Mouse (Mus musculus): ENCODE results near the gene Nop9. TPM values are rescaled to one million over a fixed set of nuclear protein-coding genes. Genes with fewer than 3 reads are reported as not detected.

Gene Nop9
- polyA plus RNA-seq, 1 experiment from 2014 or later, result 53.0 TPM

GRCm38 (mm10) chr14:55788256-55789050 is 43.0 kb downstream of the Nop9 start, which contains the start of gene Ripk3:
Gene Ripk3, minus strand, starts transcription at chr14:55788865.
- Histone ChIP-seq H3K4me3 (replicated peaks) (peak within 1 kb of the TSS; percentile 46), H3K9ac (replicated peaks) (peak within 1 kb of the TSS; percentile 61), H3K4me2 (peak within 1 kb of the TSS; percentile 76), H3K4me1 (replicated peaks) (peaks cover 17% of the 10 kb centered on the region), H3K27me3 (peaks cover 67% of the 10 kb centered on the region), H3K27ac (no peak within 1 kb of the TSS), H3K9me3 (no peaks in the 10 kb centered on the region), H3K36me3 (0 out of 2 replicates have a peak, but pooled peaks cover 5% of the 10 kb centered on the region)
- no peak for ATAC-seq (ENCODE audit: insufficient number of reproducible peaks, insufficient read depth, low FRiP score, low TSS enrichment, low read depth)
- 6% methylated on average over 40 of the region's 40 CpGs for WGBS

GRCm38 (mm10) chr14:55793461-55793860 is 48.0 kb downstream of the Nop9 start:
- Histone ChIP-seq H3K4me2 (no peak overlapping the region), H3K27ac (no peak overlapping the region), H3K9ac (replicated peaks) (no peak overlapping the region), H3K4me1 (replicated peaks) (0 out of 2 replicates have a peak, but pooled peaks cover 1% of the 10 kb centered on the region), H3K9me3 (no peaks in the 10 kb centered on the region), H3K27me3 (peaks cover 18% of the 10 kb centered on the region), H3K4me3 (replicated peaks) (no peak overlapping the region), H3K36me3 (no peaks in the 10 kb centered on the region)
- 61% methylated on average over 2 of the region's 2 CpGs for WGBS
- ATAC-seq (ENCODE audit: insufficient number of reproducible peaks, insufficient read depth, low FRiP score, low TSS enrichment, low read depth), result no peak

- peaks cover 13% of the 10 kb centered on the region for H3K27me3 ChIP-seq
- H3K9ac ChIP-seq (replicated peaks), result no peak overlapping the region
- no peak overlapping the region for H3K4me3 ChIP-seq (replicated peaks)
- WGBS, result 63% methylated on average over 2 of the region's 2 CpGs
- no peak overlapping the region for H3K27ac ChIP-seq
- no peak for ATAC-seq (ENCODE audit: insufficient number of reproducible peaks, insufficient read depth, low FRiP score, low TSS enrichment, low read depth)
- no peaks in the 10 kb centered on the region for H3K4me1 ChIP-seq (replicated peaks)
- H3K4me2 ChIP-seq, result no peak overlapping the region
- no peaks in the 10 kb centered on the region for H3K36me3 ChIP-seq
- H3K9me3 ChIP-seq, result no peaks in the 10 kb centered on the region
Measured at GRCm38 (mm10) chr14:55793946-55794345, 48.5 kb downstream of the Nop9 start.

- WGBS, result 82% methylated on average over 15 of the region's 15 CpGs
- Histone ChIP-seq H3K4me3 (replicated peaks) (no peak overlapping the region), H3K27me3 (no peaks in the 10 kb centered on the region), H3K36me3 (no peaks in the 10 kb centered on the region), H3K27ac (no peak overlapping the region), H3K4me1 (replicated peaks) (no peaks in the 10 kb centered on the region), H3K9ac (replicated peaks) (no peak overlapping the region), H3K4me2 (no peak overlapping the region), H3K9me3 (no peaks in the 10 kb centered on the region)
- ATAC-seq (ENCODE audit: insufficient number of reproducible peaks, insufficient read depth, low FRiP score, low TSS enrichment, low read depth), result no peak
Measured at GRCm38 (mm10) chr14:55795380-55796163, 50.1 kb downstream of the Nop9 start.

Other genes starting within 250 kb of the Nop9 start
- 0.32 and 0.35 TPM in 2 replicates for gene Cpne6, start 235.2 kb upstream of the Nop9 start, polyA plus RNA-seq (2016; fragmentation: Nextera tagmentation; extraction: Ambion mirVana)
- not detected in 2 replicates for gene Nrl, start 220.7 kb upstream of the Nop9 start, polyA plus RNA-seq (2016; fragmentation: Nextera tagmentation; extraction: Ambion mirVana)
- gene Pck2, start 205.4 kb upstream of the Nop9 start, polyA plus RNA-seq (2016; fragmentation: Nextera tagmentation; extraction: Ambion mirVana), result 33.2 and 35.4 TPM in 2 replicates
- 65.5 and 69.7 TPM in 2 replicates for gene Dcaf11, start 185.7 kb upstream of the Nop9 start, polyA plus RNA-seq (2016; fragmentation: Nextera tagmentation; extraction: Ambion mirVana)
- gene A730061H03Rik, start 185.3 kb upstream of the Nop9 start, polyA plus RNA-seq (2016; fragmentation: Nextera tagmentation; extraction: Ambion mirVana), result 1.1 TPM in 1 of 2 replicates, not detected in the other
- gene Fitm1, start 170.1 kb upstream of the Nop9 start, polyA plus RNA-seq (2016; fragmentation: Nextera tagmentation; extraction: Ambion mirVana), result 16.0 and 16.1 TPM in 2 replicates
- 142 and 151 TPM in 2 replicates for gene Psme1, start 167.6 kb upstream of the Nop9 start, polyA plus RNA-seq (2016; fragmentation: Nextera tagmentation; extraction: Ambion mirVana)
- 3.7 and 4.0 TPM in 2 replicates for gene Emc9, start 160.4 kb upstream of the Nop9 start, polyA plus RNA-seq (2016; fragmentation: Nextera tagmentation; extraction: Ambion mirVana)
- gene Psme2, start 154.6 kb upstream of the Nop9 start, polyA plus RNA-seq (2016; fragmentation: Nextera tagmentation; extraction: Ambion mirVana), result 210 and 260 TPM in 2 replicates
- 19.9 and 22.4 TPM in 2 replicates for gene Rnf31, start 154.0 kb upstream of the Nop9 start, polyA plus RNA-seq (2016; fragmentation: Nextera tagmentation; extraction: Ambion mirVana)
- 9.2 and 9.6 TPM in 2 replicates for gene Irf9, start 142.1 kb upstream of the Nop9 start, polyA plus RNA-seq (2016; fragmentation: Nextera tagmentation; extraction: Ambion mirVana)
- gene Rec8, start 127.7 kb upstream of the Nop9 start, polyA plus RNA-seq (2016; fragmentation: Nextera tagmentation; extraction: Ambion mirVana), result 10.0 and 12.2 TPM in 2 replicates
- gene Ipo4, start 109.7 kb upstream of the Nop9 start, polyA plus RNA-seq (2016; fragmentation: Nextera tagmentation; extraction: Ambion mirVana), result 78.9 and 100 TPM in 2 replicates
- 2.7 and 3.1 TPM in 2 replicates for gene Gm49378, start 107.8 kb upstream of the Nop9 start, polyA plus RNA-seq (2016; fragmentation: Nextera tagmentation; extraction: Ambion mirVana)
- 96.1 and 96.7 TPM in 2 replicates for gene Tm9sf1, start 101.9 kb upstream of the Nop9 start, polyA plus RNA-seq (2016; fragmentation: Nextera tagmentation; extraction: Ambion mirVana)
- gene Tssk4, start 95.5 kb upstream of the Nop9 start, polyA plus RNA-seq (2016; fragmentation: Nextera tagmentation; extraction: Ambion mirVana), result 0.70 and 1.0 TPM in 2 replicates
- 63.0 and 68.8 TPM in 2 replicates for gene Mdp1, start 85.2 kb upstream of the Nop9 start, polyA plus RNA-seq (2016; fragmentation: Nextera tagmentation; extraction: Ambion mirVana)
- gene Gmpr2, start 73.8 kb upstream of the Nop9 start, polyA plus RNA-seq (2016; fragmentation: Nextera tagmentation; extraction: Ambion mirVana), result 67.6 and 74.2 TPM in 2 replicates
- gene Nedd8, start 73.6 kb upstream of the Nop9 start, polyA plus RNA-seq (2016; fragmentation: Nextera tagmentation; extraction: Ambion mirVana), result 594 and 653 TPM in 2 replicates
- 57.1 and 58.3 TPM in 2 replicates for gene Tinf2, start 63.9 kb upstream of the Nop9 start, polyA plus RNA-seq (2016; fragmentation: Nextera tagmentation; extraction: Ambion mirVana)
- 2.0 and 2.7 TPM in 2 replicates for gene Tgm1, start 31.8 kb upstream of the Nop9 start, polyA plus RNA-seq (2016; fragmentation: Nextera tagmentation; extraction: Ambion mirVana)
- 27.3 and 29.0 TPM in 2 replicates for gene Rabggta, start 23.4 kb upstream of the Nop9 start, polyA plus RNA-seq (2016; fragmentation: Nextera tagmentation; extraction: Ambion mirVana)
- 72.5 and 82.6 TPM in 2 replicates for gene Dhrs1, start within 50 bp of the Nop9 start, polyA plus RNA-seq (2016; fragmentation: Nextera tagmentation; extraction: Ambion mirVana)
- gene Cideb, start 12.8 kb downstream of the Nop9 start, polyA plus RNA-seq (2016; fragmentation: Nextera tagmentation; extraction: Ambion mirVana), result 0.60 TPM in 1 of 2 replicates, not detected in the other
- 0.58 and 0.73 TPM in 2 replicates for gene Ltb4r2, start 15.7 kb downstream of the Nop9 start, polyA plus RNA-seq (2016; fragmentation: Nextera tagmentation; extraction: Ambion mirVana)
- 0.26 and 0.68 TPM in 2 replicates for gene Ltb4r1, start 20.3 kb downstream of the Nop9 start, polyA plus RNA-seq (2016; fragmentation: Nextera tagmentation; extraction: Ambion mirVana)
- gene Adcy4, start 38.4 kb downstream of the Nop9 start, polyA plus RNA-seq (2016; fragmentation: Nextera tagmentation; extraction: Ambion mirVana), result 17.7 and 19.9 TPM in 2 replicates
- 25.2 and 36.4 TPM in 2 replicates for gene Ripk3, start 43.2 kb downstream of the Nop9 start, polyA plus RNA-seq (2016; fragmentation: Nextera tagmentation; extraction: Ambion mirVana)
- 147 and 151 TPM in 2 replicates for gene Nfatc4, start 77.5 kb downstream of the Nop9 start, polyA plus RNA-seq (2016; fragmentation: Nextera tagmentation; extraction: Ambion mirVana)
- 38.9 and 46.0 TPM in 2 replicates for gene Nynrin, start 108.3 kb downstream of the Nop9 start, polyA plus RNA-seq (2016; fragmentation: Nextera tagmentation; extraction: Ambion mirVana)
- 0.20 and 0.21 TPM in 2 replicates for gene Cbln3, start 138.7 kb downstream of the Nop9 start, polyA plus RNA-seq (2016; fragmentation: Nextera tagmentation; extraction: Ambion mirVana)
- gene Khnyn, start 139.3 kb downstream of the Nop9 start, polyA plus RNA-seq (2016; fragmentation: Nextera tagmentation; extraction: Ambion mirVana), result 36.9 and 38.8 TPM in 2 replicates
- 81.7 and 86.3 TPM in 2 replicates for gene Sdr39u1, start 154.6 kb downstream of the Nop9 start, polyA plus RNA-seq (2016; fragmentation: Nextera tagmentation; extraction: Ambion mirVana)
- 0.20 and 0.45 TPM in 2 replicates for gene Cma1, start 199.0 kb downstream of the Nop9 start, polyA plus RNA-seq (2016; fragmentation: Nextera tagmentation; extraction: Ambion mirVana)
- gene Cma2, start 205.3 kb downstream of the Nop9 start, polyA plus RNA-seq (2016; fragmentation: Nextera tagmentation; extraction: Ambion mirVana), result not detected in 2 replicates

Measured in limb, embryonic 12.5 days (tissue).